Mouse (Mus musculus) urinary bladder, postnatal 10 days (tissue): ENCODE measurements at regions not wholly inside any gene's neighbourhood (a gene's known extent, or its start where the extent isn't known, plus 50 kb on each side); places are given as distances from the start of the nearest gene placed in this dataset.

ENCODE experiments used
- DNase-seq: peaks from one replicate; pipeline ENCODE4 v3.0.0; 2022; ENCODE audit warnings: low spot score

DNA sequence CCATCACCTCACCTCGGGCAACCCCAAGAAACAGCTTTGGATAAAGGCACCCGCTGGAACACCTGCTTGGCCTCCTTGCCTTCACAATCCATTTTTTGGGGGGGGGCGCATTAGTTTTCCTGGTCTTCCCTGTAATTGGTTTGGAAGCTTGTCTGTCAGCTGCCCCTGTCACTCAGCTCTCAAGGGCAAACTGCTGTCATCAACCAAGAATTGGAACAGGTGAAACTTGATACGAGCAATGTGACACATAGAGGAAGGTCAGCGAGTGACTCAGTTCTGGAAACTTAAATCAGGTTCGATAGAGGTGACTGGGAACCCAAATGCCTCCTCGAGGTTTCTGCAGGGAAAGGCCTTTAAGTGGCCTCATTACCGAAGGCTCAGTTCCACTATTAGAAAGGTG lies 73.2 kb upstream of the Slc38a2 start:
- no peak for DNase-seq

- no peak for DNase-seq
These were observed 71.3 kb upstream of the Slc38a2 start for GRCm38 (mm10) chr15:96770786-96771185.

- DNase-seq = no peak
These were observed 70.8 kb upstream of the Slc38a2 start for GRCm38 (mm10) chr15:96770299-96770698.

- no peak for DNase-seq
These were observed 70.2 kb upstream of the Slc38a2 start for GRCm38 (mm10) chr15:96769751-96770150.

GRCm38 (mm10) chr15:96768301-96768993 lies 68.9 kb upstream of the Slc38a2 start:
- no peak for DNase-seq

- no peak for DNase-seq
These were observed 67.7 kb upstream of the Slc38a2 start for GRCm38 (mm10) chr15:96767188-96767587.

DNA sequence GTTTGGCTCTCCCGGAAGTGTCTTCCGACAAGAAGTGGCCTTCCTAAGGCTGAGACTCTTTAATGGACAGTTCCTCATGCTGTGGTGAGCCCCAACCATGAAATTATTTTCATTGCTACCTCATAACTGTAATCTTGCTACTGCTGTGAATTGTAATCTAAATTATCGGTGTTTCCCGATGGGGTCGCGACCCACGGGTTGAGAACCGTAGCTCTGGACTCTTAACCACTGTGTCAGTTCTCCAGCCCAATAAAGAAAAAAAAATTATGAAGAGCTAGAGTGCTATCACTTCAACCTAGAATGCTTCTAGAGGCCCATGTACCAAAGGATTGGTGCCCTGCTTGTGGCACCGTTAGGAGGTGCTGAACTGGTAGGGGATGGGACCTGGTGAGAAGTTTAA lies 66.7 kb upstream of the Slc38a2 start:
- no peak for DNase-seq

DNA sequence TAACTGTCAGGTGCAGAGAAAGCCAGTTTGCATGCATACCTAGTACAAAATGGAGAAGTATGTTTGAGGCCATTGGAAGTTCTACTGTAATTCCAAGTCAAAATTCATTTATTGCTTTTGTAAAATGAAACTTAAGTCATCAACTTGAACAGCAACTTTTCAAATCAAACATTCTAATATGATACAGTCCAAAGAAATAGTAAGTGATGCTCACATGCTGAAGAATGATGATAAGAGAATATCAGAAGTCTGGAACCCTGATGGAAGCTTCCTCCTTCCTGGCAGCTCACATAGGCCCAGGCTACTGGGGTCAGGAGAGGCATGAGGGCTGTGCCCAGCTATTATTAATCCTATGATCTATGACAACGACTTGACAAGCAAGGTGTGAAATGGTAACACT lies 64.1 kb upstream of the Slc38a2 start:
- DNase-seq = no peak

GRCm38 (mm10) chr15:96759078-96759995 lies 59.8 kb upstream of the Slc38a2 start:
- no peak for DNase-seq

- no peak for DNase-seq
These were observed 58.1 kb upstream of the Slc38a2 start for GRCm38 (mm10) chr15:96757446-96758198.

DNA sequence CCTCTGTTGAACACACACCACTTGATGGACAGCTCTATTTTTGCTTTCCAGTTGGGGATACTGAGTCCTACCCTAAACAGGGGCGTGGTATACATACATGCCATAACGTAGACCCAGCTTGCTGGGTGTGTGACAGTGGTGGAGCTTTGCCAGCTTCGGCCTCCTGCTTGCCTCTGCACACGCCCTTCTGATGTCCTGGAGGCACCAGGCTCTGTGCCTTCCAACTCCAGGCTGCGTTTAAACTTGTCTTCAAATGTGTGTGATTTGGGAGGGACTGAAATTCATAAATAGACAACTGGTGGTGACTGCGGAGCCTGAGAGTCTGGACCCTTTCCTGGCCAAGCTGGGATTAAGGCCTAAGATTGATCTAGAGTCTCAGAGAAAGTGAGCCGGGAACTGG lies 56.9 kb upstream of the Slc38a2 start:
- DNase-seq = no peak

DNA sequence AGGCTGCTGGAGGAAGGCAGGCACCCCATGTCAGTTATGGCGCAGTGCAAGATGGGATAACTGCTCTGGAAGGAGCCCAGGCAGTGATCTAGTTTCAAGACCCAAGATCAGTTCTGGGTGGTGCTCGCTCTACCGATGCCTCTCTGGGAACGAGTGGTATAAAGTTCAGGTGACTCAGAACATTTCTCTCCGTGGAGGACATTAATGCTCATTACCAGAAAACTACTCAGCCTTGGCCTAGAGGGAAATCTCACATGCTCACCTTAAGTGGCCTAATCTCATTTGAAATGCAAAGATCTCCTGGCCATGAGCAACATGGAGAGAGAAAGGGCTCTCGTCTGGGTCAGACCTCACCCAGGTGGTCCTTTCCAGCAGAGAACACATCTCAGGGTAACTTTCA lies 56.4 kb upstream of the Slc38a2 start:
- no peak for DNase-seq

- no peak for DNase-seq
These were observed 55.9 kb upstream of the Slc38a2 start for GRCm38 (mm10) chr15:96755322-96755942.

DNA sequence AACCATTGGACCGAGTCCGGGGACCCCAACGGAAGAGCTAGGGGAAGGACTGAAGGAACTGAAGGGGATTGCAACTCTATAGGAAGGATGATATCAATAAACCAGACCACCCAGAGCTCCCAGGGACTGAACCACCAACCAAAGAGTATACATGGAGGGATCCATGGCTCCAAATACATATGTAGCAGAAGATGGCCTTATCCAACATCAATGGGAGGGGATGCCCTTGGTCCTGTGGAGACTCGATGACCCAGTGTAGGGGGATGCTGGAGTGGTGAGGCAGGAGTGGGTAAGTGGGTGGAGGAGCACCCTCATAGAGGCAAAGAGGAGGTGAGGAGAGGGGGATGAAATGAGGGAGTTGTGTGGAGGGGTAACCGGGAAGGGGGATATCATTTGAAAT lies 54.5 kb upstream of the Slc38a2 start:
- DNase-seq = no peak

DNA sequence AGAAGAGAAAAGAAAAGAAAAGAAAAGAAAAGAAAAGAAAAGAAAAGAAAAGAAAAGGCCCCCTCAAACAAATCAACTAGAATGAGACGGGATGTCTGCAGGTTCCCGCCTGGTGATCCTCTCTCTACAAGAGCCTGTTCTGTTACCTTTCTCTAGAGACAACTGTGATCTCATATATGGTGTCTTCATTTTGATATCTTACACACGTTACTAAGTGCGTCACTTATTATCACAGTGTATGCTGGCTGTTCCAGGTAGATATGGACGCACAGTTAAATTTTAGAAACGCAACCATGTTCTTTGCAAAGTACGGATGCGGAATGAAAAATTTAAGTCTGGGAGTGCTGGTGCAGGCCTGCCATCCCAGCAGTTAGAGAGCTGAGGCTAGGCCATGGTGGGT lies 53.2 kb upstream of the Slc38a2 start:
- no peak for DNase-seq

- DNase-seq = no peak
These were observed 52.5 kb upstream of the Slc38a2 start for GRCm38 (mm10) chr15:96752062-96752358.

GRCm38 (mm10) chr15:96751243-96752061 lies 51.9 kb upstream of the Slc38a2 start:
- no peak for DNase-seq

DNA sequence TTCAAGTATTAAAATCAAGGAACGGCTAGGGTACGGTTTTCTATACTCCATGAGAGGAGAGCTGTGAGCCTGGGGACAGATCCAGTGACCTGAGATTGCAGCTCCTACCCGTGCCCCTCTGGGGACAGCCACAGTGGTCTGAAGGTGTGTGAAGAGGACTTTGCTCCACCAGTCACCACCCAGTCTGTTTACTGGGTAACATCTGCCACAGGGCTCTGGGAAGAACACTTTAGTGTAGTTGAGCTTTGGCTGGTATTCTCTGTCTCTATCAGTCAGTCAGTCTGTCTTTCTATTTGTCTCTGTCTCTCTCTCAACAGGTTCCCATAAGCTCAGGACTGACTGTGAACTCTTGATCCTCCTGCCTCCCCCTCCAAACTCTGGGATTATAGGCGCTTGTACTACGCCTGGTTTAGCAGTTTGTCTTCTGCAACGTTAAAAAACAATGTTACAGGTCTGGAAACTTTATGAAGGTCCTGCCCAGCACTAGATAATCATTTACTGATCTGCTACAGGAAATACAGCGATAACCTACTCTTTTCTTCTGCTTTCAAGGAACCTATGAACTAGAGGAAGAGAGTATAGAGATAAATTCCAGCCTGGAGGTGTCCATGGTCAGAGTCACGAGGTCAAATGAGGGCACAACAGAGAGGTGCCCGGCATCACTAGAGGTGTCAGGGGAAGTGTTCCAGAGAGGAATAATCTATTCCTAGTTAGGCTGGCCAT lies 50.2 kb upstream of the Slc38a2 start:
- DNase-seq = no peak
